8 mouse cellular contexts compared by ENCODE assay signal in genomic region chr16:93906156-93907014, GRCm38 (mm10). TPM values are rescaled to one million over a fixed set of nuclear protein-coding genes. Genes with fewer than 3 reads are reported as not detected.
A peak's percentile ranks its signal among the peaks of the same experiment; 100 is the strongest.
DNase-seq lines count a peak whose midpoint lies in the region; ATAC-seq lines count a peak whose summit lies in the region.

No protein-coding gene starts in this region.

- WGBS in intestine, embryonic 14.5 days, result 56% methylated on average over 11 of the region's 11 CpGs
- WGBS in midbrain, embryonic 11.5 days, result 74% methylated on average over 11 of the region's 11 CpGs

- DNase-seq in urinary bladder, postnatal 14 days (ENCODE audit: low spot score), result peak; percentile 65
- no peak for DNase-seq in urinary bladder, postnatal 4 days (ENCODE audit: low spot score in 2 of 2)
- peak; percentile 85 to 90 for DNase-seq in cerebellum, postnatal 10 days
- DNase-seq in forelimb bud, embryonic 11.5 days (ENCODE audit: low read depth, low spot score), result peak; percentile 62
- peak; percentile 82 for DNase-seq in intestine, embryonic 14.5 days (ENCODE audit: low spot score)
- DNase-seq in left cerebral cortex, postnatal 25 days (ENCODE audit: low spot score in 2 of 2), result peak; percentile 60 to 63
- DNase-seq in midbrain, embryonic 11.5 days (ENCODE audit: low spot score, missing footprints), result peak; percentile 98
- peak; percentile 25 to 28 for DNase-seq in spleen, postnatal 36 days (ENCODE audit: low spot score in 2 of 2)

- no peaks in the 10 kb centered on the region for H3K4me1 ChIP-seq in intestine, embryonic 14.5 days (replicated peaks; ENCODE audit: control insufficient read depth, insufficient read depth, low read length)
- no peaks in the 10 kb centered on the region for H3K4me1 ChIP-seq in midbrain, embryonic 11.5 days (ENCODE audit: control insufficient read depth, insufficient read depth, low read length)

- H3K9me3 ChIP-seq in intestine, embryonic 14.5 days (ENCODE audit: control insufficient read depth, low read length), result no peaks in the 10 kb centered on the region
- H3K9me3 ChIP-seq in midbrain, embryonic 11.5 days (ENCODE audit: control insufficient read depth, low read length), result no peaks in the 10 kb centered on the region

- H3K4me2 ChIP-seq in intestine, embryonic 14.5 days (ENCODE audit: low read length), result no peak overlapping the region
- no peak overlapping the region for H3K4me2 ChIP-seq in midbrain, embryonic 11.5 days

- 0 out of 2 replicates have a peak, but pooled peaks have one; percentile 16 for ATAC-seq in intestine, embryonic 14.5 days (replicated peaks; ENCODE audit: low FRiP score, low TSS enrichment, low read depth)
- peak; percentile 55; the same call in 1 of the 2 replicates for ATAC-seq in midbrain, embryonic 11.5 days (ENCODE audit: low FRiP score)

- H3K4me3 ChIP-seq in intestine, embryonic 14.5 days (ENCODE audit: low read depth, low read length), result no peak overlapping the region
- no peak overlapping the region for H3K4me3 ChIP-seq in midbrain, embryonic 11.5 days (ENCODE audit: low read depth, low read length)

- H3K27me3 ChIP-seq in intestine, embryonic 14.5 days (replicated peaks; ENCODE audit: control insufficient read depth, insufficient read depth, low read length), result no peaks in the 10 kb centered on the region
- no peaks in the 10 kb centered on the region for H3K27me3 ChIP-seq in midbrain, embryonic 11.5 days (ENCODE audit: control insufficient read depth, insufficient read depth, low read length)

- intact Hi-C loops in left cerebral cortex, postnatal 25 days (cut with DNase I), result no loop called here

- H3K27ac ChIP-seq in intestine, embryonic 14.5 days (ENCODE audit: low read depth), result no peak overlapping the region
- H3K27ac ChIP-seq in midbrain, embryonic 11.5 days (ENCODE audit: low read depth, low read length), result no peak overlapping the region

- peaks cover 28% of the 10 kb centered on the region for H3K36me3 ChIP-seq in intestine, embryonic 14.5 days (ENCODE audit: control insufficient read depth, insufficient read depth, low read length)
- peaks cover 9% of the 10 kb centered on the region; the same call in 1 of the 2 replicates for H3K36me3 ChIP-seq in midbrain, embryonic 11.5 days (ENCODE audit: control insufficient read depth, insufficient read depth, low read length)

- H3K9ac ChIP-seq in intestine, embryonic 14.5 days (ENCODE audit: low read length), result no peak overlapping the region
- H3K9ac ChIP-seq in midbrain, embryonic 11.5 days (ENCODE audit: low read length), result no peak overlapping the region

RNA-seq across cellular contexts. Expression of gene Chaf1b, which starts 22.7 kb away (rescaled TPM):
- polyA plus RNA-seq in intestine, embryonic 14.5 days (2014; fragmentation: Nextera tagmentation; extraction: Ambion mirVana), result 81.4 and 88.8 TPM in 2 replicates
- 1 to 10 TPM in 1 of 2 experiments, under 1 TPM in 1; 0.78 to 1.4 TPM for total RNA-seq in left cerebral cortex, postnatal 25 days (2021)
- 99.8 and 102 TPM in 2 replicates for polyA plus RNA-seq in midbrain, embryonic 11.5 days (2014; fragmentation: Nextera tagmentation; extraction: Ambion mirVana)

Comparison
In these comparisons a context has a peak if more than half of its experiments do, and no peak if none do; other contexts are left out.
1. DNase-seq: peak in urinary bladder, postnatal 14 days (single experiment), cerebellum, postnatal 10 days (2 of 2), forelimb bud, embryonic 11.5 days (single experiment), intestine, embryonic 14.5 days (single experiment), left cerebral cortex, postnatal 25 days (2 of 2), midbrain, embryonic 11.5 days (single experiment) and spleen, postnatal 36 days (2 of 2); none in urinary bladder, postnatal 4 days (0 of 2).